Mouse (Mus musculus): ENCODE measurements at regions not wholly inside any gene's neighbourhood (a gene's known extent, or its start where the extent isn't known, plus 50 kb on each side); places are given as distances from the start of the nearest gene placed in this dataset.

DNA sequence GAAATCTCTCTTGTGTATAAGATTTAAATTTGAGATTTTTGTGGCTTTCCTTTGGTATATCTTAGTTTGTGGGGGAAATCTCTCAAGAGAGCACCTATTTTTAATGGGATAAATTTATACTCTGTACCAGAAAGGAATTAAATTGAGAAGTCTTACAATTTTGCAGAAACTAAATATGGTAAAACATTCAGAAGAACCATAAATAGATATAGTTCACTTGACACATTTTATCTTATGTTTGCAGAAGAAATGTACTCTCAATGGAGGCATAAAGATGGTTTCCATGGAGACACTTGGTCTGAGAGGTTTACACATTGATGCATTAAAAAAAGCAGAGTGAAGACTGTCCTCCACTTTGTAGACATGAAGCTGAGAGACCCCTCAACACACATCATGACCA lies 86.9 kb downstream of the Ndufa10 start:
- no peak for ATAC-seq (replicated peaks; ENCODE audit: insufficient number of reproducible peaks, low FRiP score, low TSS enrichment, poor library complexity, severe bottlenecking)

DNA sequence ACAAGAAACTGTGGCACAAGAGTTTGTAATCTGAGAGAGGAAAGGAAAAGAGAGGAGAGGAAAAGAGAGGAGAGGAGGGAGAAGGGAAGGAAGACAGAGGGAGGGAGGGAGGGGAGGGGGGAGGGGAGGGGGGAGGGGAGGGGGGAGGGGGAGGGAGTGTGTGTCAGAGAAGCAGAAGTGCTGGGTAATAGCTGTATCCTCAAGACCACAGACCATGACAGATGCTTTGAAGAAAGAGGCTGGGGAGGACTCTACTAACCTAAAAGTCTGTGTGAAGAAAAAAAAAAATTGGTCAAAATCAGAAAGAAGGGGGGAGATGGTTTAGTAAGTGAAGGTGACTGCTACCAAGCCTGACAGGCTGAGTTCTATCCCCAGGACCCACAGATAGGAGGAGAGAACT lies 88.7 kb downstream of the Ndufa10 start:
- ATAC-seq (replicated peaks; ENCODE audit: insufficient number of reproducible peaks, low FRiP score, low TSS enrichment, poor library complexity, severe bottlenecking) = no peak

DNA sequence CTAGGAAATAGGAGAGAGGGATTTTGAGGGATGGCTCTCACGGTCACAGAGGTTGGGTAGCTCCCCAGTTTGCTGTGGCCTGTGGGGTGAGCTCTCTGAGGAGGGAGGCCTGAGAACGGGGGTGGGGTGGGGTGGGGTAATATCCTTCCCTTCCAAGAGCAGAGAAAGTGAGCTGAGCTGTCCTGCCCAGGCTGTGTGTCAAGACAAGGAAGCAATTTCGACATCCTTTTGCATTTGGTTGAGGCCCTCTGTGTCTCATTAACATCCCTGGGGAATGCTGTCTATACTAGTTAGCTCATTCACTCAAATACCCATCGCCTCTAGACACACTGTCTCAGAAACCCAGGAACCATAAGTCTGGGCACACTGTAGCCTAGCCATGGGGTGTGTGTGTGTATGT lies 89.9 kb downstream of the Ndufa10 start:
- ATAC-seq (replicated peaks; ENCODE audit: insufficient number of reproducible peaks, low FRiP score, low TSS enrichment, poor library complexity, severe bottlenecking) = no peak

DNA sequence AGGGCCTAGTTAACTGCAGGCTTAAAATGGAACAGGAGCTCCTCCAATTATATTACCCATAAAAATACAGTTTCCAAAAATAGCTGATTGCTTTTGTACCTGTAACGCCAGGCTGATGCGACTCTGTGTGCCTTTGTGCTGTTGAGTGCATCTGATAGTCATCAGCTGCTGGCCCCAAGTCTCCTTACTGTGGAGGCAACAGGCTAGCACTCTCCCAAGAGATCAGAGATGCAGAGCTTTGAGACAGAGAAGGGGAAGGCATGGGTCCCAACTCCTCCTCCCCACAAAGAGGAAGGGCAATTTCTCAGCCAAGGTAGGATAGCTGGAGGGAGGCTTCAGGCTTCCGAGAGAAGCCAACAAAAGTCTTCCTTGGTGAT lies 94.2 kb downstream of the Ndufa10 start:
- ATAC-seq (replicated peaks; ENCODE audit: insufficient number of reproducible peaks, low FRiP score, low TSS enrichment, poor library complexity, severe bottlenecking) = no peak

GRCm38 (mm10) chr1:92378741-92379509 lies 94.7 kb downstream of the Ndufa10 start:
- ATAC-seq (replicated peaks; ENCODE audit: insufficient number of reproducible peaks, low FRiP score, low TSS enrichment, poor library complexity, severe bottlenecking) = no peak

- ATAC-seq (replicated peaks; ENCODE audit: insufficient number of reproducible peaks, low FRiP score, low TSS enrichment, poor library complexity, severe bottlenecking) = no peak
Observed at GRCm38 (mm10) chr1:92376456-92376855, 97.2 kb downstream of the Ndufa10 start.

DNA sequence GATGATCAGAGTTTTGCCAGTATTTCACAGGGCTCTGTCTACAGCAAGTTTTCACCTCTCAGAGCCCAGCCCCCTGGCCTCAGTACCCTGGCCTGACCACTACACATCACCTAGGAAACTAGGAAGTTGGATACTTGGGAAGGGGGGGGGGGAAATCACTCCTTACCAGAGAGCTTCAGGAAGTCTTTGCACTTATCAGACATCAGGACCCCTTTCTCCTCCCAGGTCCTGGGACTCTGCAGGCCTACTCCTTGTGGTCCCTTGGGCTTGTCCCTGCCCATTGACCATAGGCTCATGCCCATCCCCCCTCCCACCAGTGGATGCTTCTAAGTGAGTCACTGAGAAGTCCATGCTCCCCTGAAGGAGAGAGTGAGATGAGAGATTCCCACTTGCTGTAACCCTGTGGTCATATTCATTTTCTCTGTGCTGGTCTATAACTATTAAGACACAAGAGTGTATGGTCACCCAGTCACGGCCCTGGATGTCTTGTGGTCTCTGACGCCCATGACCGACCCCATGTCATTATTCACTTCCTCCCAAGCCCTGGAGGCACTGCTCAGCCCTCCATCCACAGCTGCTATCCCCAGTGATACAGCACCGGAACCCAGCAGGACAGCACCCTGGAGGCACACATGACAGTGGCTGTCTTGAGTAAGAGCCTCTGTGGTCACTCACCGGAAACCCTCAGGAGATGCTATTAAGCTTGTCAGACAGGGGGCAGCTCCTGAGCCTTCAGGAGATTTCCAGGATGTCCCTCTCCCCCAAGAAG lies 101.3 kb downstream of the Ndufa10 start:
- no peak for ATAC-seq (replicated peaks; ENCODE audit: insufficient number of reproducible peaks, low FRiP score, low TSS enrichment, poor library complexity, severe bottlenecking)

- ATAC-seq (replicated peaks; ENCODE audit: insufficient number of reproducible peaks, low FRiP score, low TSS enrichment, poor library complexity, severe bottlenecking) = no peak
Observed at GRCm38 (mm10) chr1:92371357-92371981, 102.2 kb downstream of the Ndufa10 start.

DNA sequence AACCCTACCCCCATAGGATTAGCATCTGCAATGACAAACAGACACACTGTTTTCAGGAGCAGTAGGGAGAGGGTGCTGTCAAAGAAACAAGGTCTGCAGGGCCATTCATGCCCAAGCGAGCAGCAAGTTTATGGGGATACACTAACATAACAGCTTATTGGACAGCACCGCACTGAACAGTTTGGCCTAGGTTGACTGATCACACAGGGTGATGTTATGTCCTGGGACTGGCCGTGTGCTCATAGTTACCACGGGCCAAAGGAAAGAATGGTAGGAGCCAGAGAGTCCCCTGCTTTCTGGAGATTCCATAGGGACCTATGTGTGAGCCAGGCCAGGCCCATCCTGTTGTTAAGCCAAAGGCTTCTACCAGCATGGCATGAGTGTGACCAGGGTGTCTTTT lies 102.8 kb downstream of the Ndufa10 start:
- ATAC-seq (replicated peaks; ENCODE audit: insufficient number of reproducible peaks, low FRiP score, low TSS enrichment, poor library complexity, severe bottlenecking) = no peak

GRCm38 (mm10) chr1:92369972-92370371 lies 103.7 kb downstream of the Ndufa10 start:
- no peak for ATAC-seq (replicated peaks; ENCODE audit: insufficient number of reproducible peaks, low FRiP score, low TSS enrichment, poor library complexity, severe bottlenecking)

DNA sequence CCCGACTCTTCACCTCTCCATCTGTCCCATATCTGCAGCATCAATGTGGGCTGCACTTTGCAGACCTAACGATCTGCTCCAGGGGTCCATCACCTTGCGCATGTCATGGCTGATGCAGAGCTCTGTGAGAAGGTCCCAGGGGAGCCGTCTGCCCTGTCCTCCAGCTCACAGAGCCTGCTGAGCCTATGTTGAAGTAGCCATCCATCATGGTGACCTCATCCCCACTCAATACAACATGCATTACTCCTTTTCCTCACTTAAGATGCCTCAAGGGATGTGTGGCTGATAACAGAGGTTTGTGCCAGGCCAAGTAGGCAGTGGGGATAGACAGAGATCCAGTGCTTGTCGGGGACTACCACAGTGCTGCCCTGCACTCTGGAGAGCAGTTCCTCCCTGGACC lies 107.4 kb downstream of the Ndufa10 start:
- ATAC-seq (replicated peaks; ENCODE audit: insufficient number of reproducible peaks, low FRiP score, low TSS enrichment, poor library complexity, severe bottlenecking) = no peak

GRCm38 (mm10) chr1:92365366-92366075 lies 108.1 kb downstream of the Ndufa10 start:
- no peak for ATAC-seq (replicated peaks; ENCODE audit: insufficient number of reproducible peaks, low FRiP score, low TSS enrichment, poor library complexity, severe bottlenecking)

DNA sequence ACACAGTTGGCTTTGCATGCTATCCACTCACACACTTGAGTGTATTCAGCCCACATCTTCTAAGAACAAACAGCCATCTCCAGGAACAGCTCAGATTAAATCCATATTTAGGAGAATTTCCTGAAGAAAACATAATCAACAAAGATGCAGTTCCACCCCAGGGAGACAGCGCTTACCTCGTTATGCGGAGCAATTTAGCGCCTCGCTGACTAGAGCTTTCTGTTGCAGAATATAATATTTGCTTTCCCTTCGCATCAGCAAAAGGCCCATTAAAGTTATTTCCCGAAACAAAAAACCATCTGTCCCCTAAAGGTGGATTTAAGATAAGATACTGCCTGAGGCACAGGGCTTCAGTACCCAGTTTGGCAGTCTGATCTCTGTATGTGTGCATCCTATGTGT lies 112.0 kb downstream of the Ndufa10 start:
- no peak for ATAC-seq (replicated peaks; ENCODE audit: insufficient number of reproducible peaks, low FRiP score, low TSS enrichment, poor library complexity, severe bottlenecking)

DNA sequence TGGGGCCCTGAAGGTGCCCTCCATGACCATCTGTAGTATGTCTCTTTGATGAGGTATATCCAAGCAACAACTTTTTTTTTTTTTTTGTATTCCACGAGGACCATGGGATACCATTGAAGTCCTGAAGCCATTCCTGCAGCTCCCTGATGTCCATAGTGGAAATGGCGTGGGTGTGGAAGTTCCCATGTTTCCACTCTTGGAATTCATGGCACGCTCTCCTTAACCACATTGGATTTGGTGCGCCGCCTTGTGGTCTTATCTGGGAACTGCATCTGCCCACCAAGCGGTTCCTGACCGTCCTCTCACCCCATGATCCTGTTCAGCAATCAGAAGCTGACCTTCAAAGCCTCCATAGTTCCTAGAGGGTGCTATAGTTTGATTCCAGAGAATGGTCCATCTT lies 113.4 kb downstream of the Ndufa10 start:
- ATAC-seq (replicated peaks; ENCODE audit: insufficient number of reproducible peaks, low FRiP score, low TSS enrichment, poor library complexity, severe bottlenecking) = no peak

GRCm38 (mm10) chr1:92359473-92359872 lies 114.2 kb downstream of the Ndufa10 start:
- ATAC-seq (replicated peaks; ENCODE audit: insufficient number of reproducible peaks, low FRiP score, low TSS enrichment, poor library complexity, severe bottlenecking) = no peak

GRCm38 (mm10) chr1:92358758-92359287 lies 114.8 kb downstream of the Ndufa10 start:
- no peak for ATAC-seq (replicated peaks; ENCODE audit: insufficient number of reproducible peaks, low FRiP score, low TSS enrichment, poor library complexity, severe bottlenecking)

- no peak for ATAC-seq (replicated peaks; ENCODE audit: insufficient number of reproducible peaks, low FRiP score, low TSS enrichment, poor library complexity, severe bottlenecking)
Observed at GRCm38 (mm10) chr1:92348353-92349005, 125.2 kb downstream of the Ndufa10 start.

DNA sequence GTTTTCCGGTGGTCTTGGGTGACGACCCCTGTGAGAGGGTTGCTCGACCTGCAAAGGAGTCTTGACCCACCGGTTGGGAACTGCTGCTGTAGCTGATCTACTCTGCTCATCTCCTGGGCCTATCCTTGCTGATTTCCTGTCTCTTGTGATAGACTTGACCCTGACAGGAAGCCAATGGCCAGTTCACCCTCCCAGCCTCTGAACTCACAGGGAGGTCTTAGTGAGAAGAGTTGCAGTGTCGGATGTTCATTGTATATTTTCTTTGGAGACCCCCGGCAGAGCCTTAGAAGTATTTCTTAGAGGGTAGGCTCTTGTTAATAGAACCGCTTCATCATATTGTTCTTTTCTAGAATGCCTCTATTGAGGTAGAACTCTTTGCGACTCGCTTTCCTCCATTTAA lies 126.0 kb downstream of the Ndufa10 start:
- ATAC-seq (replicated peaks; ENCODE audit: insufficient number of reproducible peaks, low FRiP score, low TSS enrichment, poor library complexity, severe bottlenecking) = no peak

DNA sequence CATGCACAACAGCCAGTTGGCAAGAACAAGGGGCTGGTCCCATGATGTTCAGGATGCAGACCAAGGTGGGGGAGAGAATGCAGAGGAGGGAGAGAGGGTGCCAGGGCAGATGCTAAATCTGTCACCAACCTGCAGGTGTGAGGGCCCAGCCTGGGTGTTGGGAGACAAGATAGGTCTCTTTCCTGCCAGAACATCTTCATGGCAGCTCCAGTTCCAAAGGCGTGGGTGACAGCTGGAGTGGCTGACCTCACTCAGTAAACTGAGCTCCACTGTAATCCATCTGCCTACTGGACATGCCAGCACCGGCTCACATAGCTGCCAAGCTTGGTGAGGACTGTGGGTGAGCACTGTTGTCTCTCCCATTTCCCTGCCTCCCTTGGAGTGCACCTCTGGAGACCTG lies 129.9 kb downstream of the Ndufa10 start:
- no peak for ATAC-seq (replicated peaks; ENCODE audit: insufficient number of reproducible peaks, low FRiP score, low TSS enrichment, poor library complexity, severe bottlenecking)
